Mouse (Mus musculus): ENCODE measurements around the gene Dennd2a. TPM values are rescaled to one million over a fixed set of nuclear protein-coding genes. Genes with fewer than 3 reads are reported as not detected.

The Dennd2a gene
- total RNA-seq, 2 experiments from 2014 or later = 22.9 to 23.7 TPM

DNA sequence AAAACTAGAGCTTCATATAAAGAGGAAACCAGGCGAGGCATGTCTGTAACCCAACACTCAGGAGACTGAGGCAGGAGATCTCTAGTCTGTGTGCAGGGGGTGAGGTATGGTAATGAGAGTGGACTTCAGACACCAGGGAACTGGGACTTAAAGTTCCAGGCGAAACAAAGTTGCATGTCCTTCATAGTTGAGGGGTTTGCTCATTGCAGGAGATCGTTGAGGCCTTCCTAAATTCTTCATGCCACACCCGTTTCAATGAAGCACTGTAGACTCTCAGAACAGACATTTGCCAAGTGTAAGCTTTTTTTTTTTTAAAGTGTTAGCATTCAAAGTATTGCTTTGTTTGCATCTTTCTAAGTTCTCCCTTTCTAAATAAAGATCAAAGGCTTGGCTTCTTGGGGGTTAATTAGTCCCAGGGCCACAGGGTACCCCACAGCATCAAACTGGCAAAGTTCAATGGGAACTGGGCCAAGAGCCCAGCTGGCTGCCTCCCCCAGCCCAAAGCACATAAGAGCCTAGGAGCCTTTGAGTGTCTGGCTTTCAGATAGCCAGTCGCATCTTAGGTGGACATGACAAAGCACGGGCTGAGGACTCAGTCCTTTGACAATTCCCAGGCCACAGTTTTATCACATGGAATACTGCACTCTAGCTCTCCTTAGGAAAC lies 1.7 kb upstream of the Dennd2a start:
- intact Hi-C loops (cut with DNase I) = no loop called here
- no peak for DNase-seq

GRCm38 (mm10) chr6:39556900-39557659 lies 587 bp downstream of the Dennd2a start:
- peak; percentile 53 to 70 for DNase-seq
- intact Hi-C loops (cut with DNase I) = no loop called here

DNA sequence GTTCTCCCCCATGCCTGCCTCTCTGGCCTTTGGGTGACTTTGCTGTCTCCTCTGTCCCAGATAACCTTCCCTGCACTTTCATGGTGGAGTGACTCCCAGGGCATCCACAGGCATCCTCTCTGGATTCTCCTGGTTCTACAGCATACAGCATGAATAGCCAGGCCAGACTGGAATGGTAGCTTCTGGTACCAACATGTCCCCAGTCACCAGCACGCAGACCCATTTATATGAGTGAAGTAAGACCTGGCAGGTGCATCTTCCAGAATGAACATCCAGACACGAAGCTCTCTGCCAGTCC lies 2.1 kb downstream of the Dennd2a start:
- no peak for DNase-seq
- intact Hi-C loops (cut with DNase I) = loop anchor here (2.0 kb wide), 1 partner anchor 15 kb away; no protein-coding TSS in a partner anchor

DNA sequence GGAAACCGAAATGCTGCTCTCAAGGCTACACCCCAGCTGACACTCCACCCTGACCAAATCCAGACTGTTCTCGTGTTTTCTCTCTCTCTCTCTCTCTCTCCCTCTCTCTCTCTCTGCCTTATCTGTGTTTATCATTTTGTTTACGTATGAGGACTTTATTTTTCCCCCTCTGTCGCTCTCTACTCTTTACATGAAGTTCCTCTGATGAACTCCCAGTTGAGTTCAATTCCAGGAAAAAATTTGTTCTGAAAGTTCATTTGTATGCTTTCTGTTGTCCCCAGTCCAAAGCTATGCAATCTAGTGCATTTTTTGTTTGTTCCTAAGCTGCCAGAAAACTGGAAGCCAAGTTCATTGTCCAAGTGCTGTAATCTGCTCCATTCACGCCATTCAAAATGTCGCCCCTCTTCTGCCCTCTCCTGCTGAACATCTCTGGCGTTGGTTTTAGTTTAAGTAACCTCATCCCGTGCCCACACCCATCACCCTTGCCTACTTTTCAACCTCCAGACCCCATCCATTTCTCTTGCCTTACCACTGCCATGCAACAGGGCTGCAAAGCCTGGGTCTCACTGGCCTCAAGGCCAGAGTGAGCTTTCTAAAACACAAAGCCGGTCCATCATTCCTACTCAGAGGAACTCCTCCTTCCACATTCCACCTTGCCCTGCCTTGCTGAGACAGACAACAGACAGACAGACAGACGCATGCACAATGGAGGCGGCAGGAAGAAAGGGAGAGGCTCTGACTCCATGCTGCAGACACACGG lies 2.6 kb downstream of the Dennd2a start:
- intact Hi-C loops (cut with DNase I) = loop anchor here (2.0 kb wide), 1 partner anchor 14 kb away; no protein-coding TSS in a partner anchor

GRCm38 (mm10) chr6:39551981-39552636 lies 5.6 kb downstream of the Dennd2a start:
- no peak for DNase-seq
- intact Hi-C loops (cut with DNase I) = no loop called here

More for the DNA sequence above, 2.6 kb downstream of the Dennd2a start:
- peak; percentile 37 to 47 for DNase-seq

DNA sequence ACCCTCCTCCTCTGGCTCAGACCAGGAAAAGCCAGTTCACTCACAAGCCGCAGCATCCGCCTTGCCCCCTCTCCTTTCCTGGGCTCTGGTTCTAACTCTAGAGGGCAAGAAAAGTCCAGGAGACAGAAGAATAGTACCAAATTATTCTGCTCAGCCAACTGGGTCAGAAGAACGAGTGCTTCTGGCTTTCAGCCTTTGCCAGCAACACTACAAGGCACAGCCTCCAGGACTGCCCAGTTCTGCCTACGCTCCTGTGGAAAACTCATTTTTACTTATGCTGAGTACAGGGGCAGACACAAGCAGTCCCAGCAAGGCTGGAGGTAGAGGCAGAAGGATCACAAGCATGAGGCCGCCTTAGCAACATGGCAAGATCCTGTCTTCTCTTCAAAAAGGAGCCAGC lies 9.6 kb downstream of the Dennd2a start:
- intact Hi-C loops (cut with DNase I) = no loop called here
- DNase-seq = no peak

- DNase-seq = no peak
- intact Hi-C loops (cut with DNase I) = no loop called here
Measured at GRCm38 (mm10) chr6:39545474-39545873, 12.2 kb downstream of the Dennd2a start.

DNA sequence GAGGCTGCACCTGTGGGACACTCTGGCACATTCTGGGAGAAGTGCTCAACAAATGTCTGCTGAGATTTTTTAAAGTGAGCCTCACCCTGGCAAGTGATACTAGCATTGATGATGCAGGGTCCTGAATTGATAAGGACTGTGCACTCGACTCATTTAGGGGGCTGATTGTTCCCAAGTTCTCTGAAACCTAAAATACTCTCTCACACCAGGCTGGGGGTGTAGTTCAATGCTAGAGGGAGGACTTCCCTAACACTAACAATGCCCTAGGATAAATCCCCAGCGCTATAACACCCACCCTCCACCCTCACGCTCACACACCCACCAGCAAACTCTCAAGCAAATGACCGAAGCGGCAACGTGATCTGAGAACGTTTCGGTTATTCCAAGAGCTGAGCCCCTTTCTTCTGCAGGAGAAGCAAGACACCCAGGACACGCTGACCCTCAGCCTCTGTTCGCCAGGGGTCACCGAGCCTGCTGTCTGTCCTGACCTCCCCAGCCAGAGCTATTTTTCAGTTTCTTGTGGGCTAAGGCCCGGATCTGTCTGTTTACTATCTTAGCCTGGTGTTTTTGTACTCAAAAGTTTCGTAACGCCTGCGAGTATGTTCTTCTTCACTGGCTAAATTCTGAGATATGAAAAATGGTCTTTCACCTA lies 13.8 kb downstream of the Dennd2a start:
- intact Hi-C loops (cut with DNase I) = loop anchor here (2.0 kb wide), 1 partner anchor 29 kb away; no protein-coding TSS in a partner anchor
- no peak for DNase-seq

GRCm38 (mm10) chr6:39542631-39543597 lies 14.8 kb downstream of the Dennd2a start:
- peak; percentile 91 to 92 for DNase-seq
- intact Hi-C loops (cut with DNase I) = loop anchor here (2.0 kb wide), 1 partner anchor 28 kb away; no protein-coding TSS in a partner anchor

- no peak for DNase-seq
- intact Hi-C loops (cut with DNase I) = loop anchor here (2.0 kb wide), 1 partner anchor 14 kb away; no protein-coding TSS in a partner anchor
Measured at GRCm38 (mm10) chr6:39540563-39540962, 17.1 kb downstream of the Dennd2a start.

- intact Hi-C loops (cut with DNase I) = loop anchor here (2.0 kb wide), 1 partner anchor 15 kb away; no protein-coding TSS in a partner anchor
- peak; percentile 79 to 81 for DNase-seq
Measured at GRCm38 (mm10) chr6:39539679-39540155, 17.9 kb downstream of the Dennd2a start.

GRCm38 (mm10) chr6:39538227-39538626 lies 19.4 kb downstream of the Dennd2a start:
- intact Hi-C loops (cut with DNase I) = no loop called here

DNA sequence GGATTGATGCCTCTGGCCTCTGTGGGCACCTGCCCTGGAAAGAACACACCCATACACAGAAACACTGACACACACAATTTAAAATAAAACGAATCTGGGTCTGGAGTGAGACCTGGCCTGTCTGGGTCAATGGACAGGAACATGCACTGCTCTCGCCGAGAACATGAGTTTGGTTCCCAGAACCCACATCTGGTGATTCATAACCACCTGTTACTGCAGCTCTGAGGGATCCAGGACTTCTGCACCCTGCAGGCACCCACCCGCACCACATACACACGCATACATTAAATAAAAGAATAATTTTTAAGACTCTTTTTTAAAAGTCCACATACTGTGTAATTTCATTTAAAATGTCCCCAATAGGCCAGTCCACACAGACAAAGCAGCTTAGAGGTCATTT lies 20.4 kb downstream of the Dennd2a start:
- DNase-seq = no peak
- intact Hi-C loops (cut with DNase I) = no loop called here

More at GRCm38 (mm10) chr6:39538227-39538626, 19.4 kb downstream of the Dennd2a start:
- peak in 1 of 2 experiments; percentile 31 for DNase-seq

DNA sequence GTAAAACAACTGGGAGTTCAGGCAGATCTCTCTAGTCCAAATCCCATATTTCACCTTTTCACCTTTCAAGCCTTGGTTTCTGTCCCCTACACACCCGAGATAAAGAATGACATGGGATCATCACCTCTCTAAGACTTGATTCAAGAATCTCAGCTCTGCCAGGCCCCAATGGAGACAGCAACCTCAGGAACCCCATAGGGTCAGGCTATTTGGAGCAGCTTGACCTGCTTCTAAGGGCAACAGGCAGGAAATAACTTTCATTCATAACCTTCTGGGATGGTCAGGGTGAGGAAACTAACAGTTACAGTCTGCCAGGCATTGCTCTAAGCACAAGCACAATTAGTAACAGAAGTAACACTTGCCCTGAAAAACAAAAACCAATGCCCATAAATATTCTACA lies 21.0 kb downstream of the Dennd2a start:
- DNase-seq = no peak
- intact Hi-C loops (cut with DNase I) = no loop called here

DNA sequence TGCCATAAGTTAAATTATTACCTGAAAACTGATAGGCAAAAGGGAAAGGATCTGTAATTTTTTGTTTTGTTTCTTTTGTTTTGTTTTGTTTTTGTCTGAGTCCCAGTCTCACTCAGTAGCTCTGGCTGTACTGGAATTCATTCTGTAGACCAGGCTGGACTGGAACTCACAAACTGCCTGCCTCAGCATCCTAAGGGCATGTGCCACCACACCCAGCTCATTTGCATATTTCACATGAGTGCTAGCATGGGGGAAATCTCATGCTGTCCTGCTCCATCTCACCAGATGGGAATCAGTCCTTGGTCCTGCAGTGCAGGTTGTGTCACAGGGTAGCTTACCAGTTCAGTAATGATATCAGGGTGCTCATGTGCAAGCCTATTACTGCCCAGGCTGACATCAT lies 22.7 kb downstream of the Dennd2a start:
- no peak for DNase-seq
- intact Hi-C loops (cut with DNase I) = no loop called here

DNA sequence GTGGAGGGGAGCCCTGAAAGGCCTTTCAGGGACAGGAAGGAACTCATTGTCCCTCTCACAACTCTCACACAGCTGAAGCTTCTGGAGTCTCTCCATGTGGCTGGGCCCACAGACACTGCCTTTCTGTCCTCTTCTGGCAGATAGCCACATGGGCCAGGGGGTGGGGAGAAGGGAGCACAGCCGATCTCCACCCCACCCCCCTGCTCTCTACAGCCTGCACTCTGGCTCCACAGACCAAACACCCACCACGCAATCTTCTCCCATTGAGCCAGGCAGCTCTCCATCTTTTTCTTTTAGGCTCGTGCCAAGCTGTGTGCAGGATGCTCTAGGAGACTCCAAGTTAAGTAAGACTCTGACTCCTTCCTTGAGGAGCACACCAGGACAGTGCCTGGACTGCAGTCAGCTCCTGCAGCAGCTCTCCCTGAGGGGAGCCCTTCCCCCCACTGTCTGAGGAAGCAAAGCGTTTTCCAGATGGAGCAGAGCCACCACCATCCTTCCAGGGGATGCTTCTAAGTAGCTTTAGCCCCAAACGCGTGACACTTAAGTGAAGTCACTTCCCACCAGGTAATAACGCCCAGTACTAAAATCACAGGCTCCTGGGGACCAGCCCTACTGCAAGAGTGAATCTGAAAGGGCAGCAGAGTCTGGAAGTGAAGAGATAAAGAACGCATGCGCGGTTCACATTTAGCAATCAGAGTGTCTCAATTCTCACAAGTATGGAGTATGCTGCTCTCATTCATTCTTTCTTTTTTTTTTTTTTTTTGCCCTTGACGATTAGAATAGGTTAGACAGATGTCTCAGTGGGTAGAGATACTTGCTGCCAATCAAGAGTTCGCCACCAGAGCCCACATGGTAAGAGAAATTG lies 28.8 kb downstream of the Dennd2a start:
- peak; percentile 85 to 86 for DNase-seq

DNA sequence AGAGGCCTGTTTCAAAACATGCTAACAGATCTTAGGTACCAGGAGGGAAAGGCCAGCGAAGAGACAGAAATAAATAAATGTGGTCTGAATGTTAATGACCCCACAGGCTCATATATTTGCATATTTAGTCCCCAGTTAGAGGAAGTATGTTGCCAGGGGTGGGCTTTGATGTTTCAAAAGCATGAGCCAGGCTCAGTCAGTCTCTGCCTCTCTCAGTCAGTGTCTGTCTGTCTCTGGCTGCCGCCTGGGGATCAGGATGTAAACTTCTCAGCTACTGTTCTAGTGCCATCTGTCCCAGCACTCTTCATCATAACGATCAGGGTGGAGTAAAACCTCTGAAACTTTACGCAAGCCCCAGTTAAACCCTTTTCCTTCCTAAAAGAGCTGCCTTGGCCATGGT lies 29.9 kb downstream of the Dennd2a start:
- no peak for DNase-seq
- intact Hi-C loops (cut with DNase I) = no loop called here

More for the DNA sequence above, 28.8 kb downstream of the Dennd2a start:
- intact Hi-C loops (cut with DNase I) = no loop called here

DNA sequence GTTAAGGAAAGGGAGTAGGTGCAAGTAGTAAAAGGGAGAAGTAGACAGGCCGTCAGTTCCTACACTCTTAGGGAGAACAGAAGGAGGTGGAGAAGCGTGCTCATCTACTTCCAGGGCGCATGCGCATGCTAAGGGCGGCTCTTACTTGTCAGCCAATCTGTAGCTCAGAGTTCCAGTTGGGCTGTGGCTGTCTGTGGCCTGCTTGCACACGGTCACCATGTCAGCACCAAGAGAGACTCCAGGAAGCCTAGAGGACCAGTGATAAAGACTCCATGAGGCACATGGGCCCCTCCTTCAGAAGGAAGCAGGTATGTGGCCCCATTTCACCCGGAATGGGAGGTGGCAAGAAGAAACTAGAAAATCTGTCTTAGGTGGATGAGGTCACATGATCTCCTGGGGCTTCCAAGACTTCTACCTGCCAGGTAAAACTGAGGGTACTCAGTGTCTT lies 30.3 kb downstream of the Dennd2a start:
- peak; percentile 39 to 48 for DNase-seq
- intact Hi-C loops (cut with DNase I) = no loop called here

All from heart, postnatal 10 days (tissue).